Mouse (Mus musculus): Measurements from ENCODE around the gene Gm20388. TPM values are rescaled to one million over a fixed set of nuclear protein-coding genes. Genes with fewer than 3 reads are reported as not detected.
A peak's percentile ranks its signal among the peaks of the same experiment; 100 is the strongest.

The Gm20388 gene
- polyA plus RNA-seq, 1 experiment from 2014 or later: 3.6 TPM

DNA sequence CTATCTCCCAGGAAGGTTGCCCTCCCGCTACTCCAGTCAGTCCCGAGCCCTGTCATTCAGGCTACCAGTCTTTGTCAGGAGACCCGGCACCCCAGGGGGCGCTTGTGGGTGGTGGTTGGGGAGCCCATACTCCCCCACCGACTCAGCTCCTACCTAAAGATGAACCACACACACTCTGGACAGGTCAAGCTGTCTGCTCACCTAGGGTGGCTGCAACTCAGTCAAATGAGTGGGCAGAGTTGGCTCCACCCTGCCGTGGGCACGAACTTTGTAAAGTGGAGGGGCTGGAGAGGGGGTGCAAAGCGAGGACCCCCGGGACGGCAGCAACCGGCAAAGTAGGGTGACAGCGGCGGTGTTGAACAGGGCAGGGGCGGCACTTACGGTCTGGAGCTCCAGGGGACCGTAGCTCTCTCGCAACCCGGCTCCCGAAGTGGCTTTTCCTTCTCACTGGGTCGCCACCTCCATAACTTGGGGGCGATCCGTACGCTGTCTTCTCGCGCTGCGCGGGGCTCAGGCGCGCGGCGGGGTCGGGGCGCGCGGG lies 2766.9 kb downstream of the Gm20388 start:
- H3K36me3 ChIP-seq (replicated peaks): no peaks in the 10 kb centered on the region
- H3K9me3 ChIP-seq: no peaks in the 10 kb centered on the region
- H3K27ac ChIP-seq (replicated peaks): peak overlapping the region; percentile 78
- peak; percentile 38 for DNase-seq (ENCODE audit: low spot score)
- peaks cover 100% of the 10 kb centered on the region for H3K27me3 ChIP-seq (replicated peaks; ENCODE audit: low read depth, poor library complexity, severe bottlenecking)
- peaks cover 66% of the 10 kb centered on the region for H3K4me1 ChIP-seq
- peak overlapping the region; percentile 73 for H3K4me3 ChIP-seq
- WGBS: 1% methylated on average over 35 of the region's 35 CpGs

GRCm38 (mm10) chr8:122678061-122678895 lies 2767.6 kb downstream of the Gm20388 start:
- under 1% methylated on average over 122 of the region's 127 CpGs for WGBS
- peak overlapping the region; percentile 73 for H3K4me3 ChIP-seq
- H3K4me1 ChIP-seq: peaks cover 66% of the 10 kb centered on the region
- DNase-seq (ENCODE audit: low spot score): peak; percentile 85
- peaks cover 100% of the 10 kb centered on the region for H3K27me3 ChIP-seq (replicated peaks; ENCODE audit: low read depth, poor library complexity, severe bottlenecking)
- H3K9me3 ChIP-seq: no peaks in the 10 kb centered on the region
- no peaks in the 10 kb centered on the region for H3K36me3 ChIP-seq (replicated peaks)
- peak overlapping the region; percentile 78 for H3K27ac ChIP-seq (replicated peaks)

GRCm38 (mm10) chr8:122678896-122679210 lies 2768.2 kb downstream of the Gm20388 start:
- Histone ChIP-seq H3K27me3 (replicated peaks; ENCODE audit: low read depth, poor library complexity, severe bottlenecking) (peaks cover 95% of the 10 kb centered on the region), H3K9me3 (no peaks in the 10 kb centered on the region), H3K27ac (replicated peaks) (peak overlapping the region; percentile 78; the same call in 1 of the 2 replicates), H3K4me3 (peak overlapping the region; percentile 73), H3K36me3 (replicated peaks) (no peaks in the 10 kb centered on the region), H3K4me1 (peaks cover 62% of the 10 kb centered on the region)
- 2% methylated on average over 14 of the region's 14 CpGs for WGBS
- DNase-seq (ENCODE audit: low spot score): no peak

GRCm38 (mm10) chr8:122679325-122679920 lies 2768.8 kb downstream of the Gm20388 start:
- H3K4me1 ChIP-seq: peaks cover 57% of the 10 kb centered on the region
- WGBS: 23% methylated on average over 11 of the region's 11 CpGs
- peaks cover 93% of the 10 kb centered on the region for H3K27me3 ChIP-seq (replicated peaks; ENCODE audit: low read depth, poor library complexity, severe bottlenecking)
- no peaks in the 10 kb centered on the region for H3K36me3 ChIP-seq (replicated peaks)
- H3K27ac ChIP-seq (replicated peaks): no peak overlapping the region
- DNase-seq (ENCODE audit: low spot score): no peak
- H3K9me3 ChIP-seq: no peaks in the 10 kb centered on the region
- H3K4me3 ChIP-seq: no peak overlapping the region

DNA sequence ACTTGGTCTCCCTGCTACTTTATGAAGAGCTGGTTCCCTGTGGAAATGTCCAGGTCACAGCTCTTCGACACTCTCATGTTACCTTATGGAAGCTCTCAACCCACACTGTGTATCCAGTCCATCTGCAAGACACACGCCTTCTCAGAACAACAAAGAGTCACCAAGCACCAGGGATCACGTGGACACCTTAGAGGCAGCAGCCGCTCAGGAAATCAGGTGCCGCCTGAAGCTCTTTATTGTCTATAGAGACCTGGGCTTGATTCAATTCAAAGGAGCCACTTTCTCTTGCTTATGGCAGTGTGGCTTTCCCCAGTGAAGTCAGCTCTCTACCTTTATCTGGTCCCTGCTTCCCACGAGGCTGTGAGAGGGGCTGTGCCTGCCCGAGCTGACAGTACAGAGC lies 2769.5 kb downstream of the Gm20388 start:
- H3K9me3 ChIP-seq: no peaks in the 10 kb centered on the region
- H3K36me3 ChIP-seq (replicated peaks): no peaks in the 10 kb centered on the region
- DNase-seq (ENCODE audit: low spot score): no peak
- no peak overlapping the region for H3K4me3 ChIP-seq
- H3K4me1 ChIP-seq: peaks cover 52% of the 10 kb centered on the region
- 36% methylated on average over 7 of the region's 7 CpGs for WGBS
- H3K27ac ChIP-seq (replicated peaks): no peak overlapping the region
- peaks cover 93% of the 10 kb centered on the region for H3K27me3 ChIP-seq (replicated peaks; ENCODE audit: low read depth, poor library complexity, severe bottlenecking)

- no peaks in the 10 kb centered on the region for H3K36me3 ChIP-seq (replicated peaks)
- no peak overlapping the region for H3K4me3 ChIP-seq
- WGBS: 90% methylated on average over 11 of the region's 11 CpGs
- H3K4me1 ChIP-seq: peaks cover 27% of the 10 kb centered on the region
- H3K27me3 ChIP-seq (replicated peaks; ENCODE audit: low read depth, poor library complexity, severe bottlenecking): peaks cover 93% of the 10 kb centered on the region
- H3K27ac ChIP-seq (replicated peaks): no peak overlapping the region
- H3K9me3 ChIP-seq: no peaks in the 10 kb centered on the region
- no peak for DNase-seq (ENCODE audit: low spot score)
Measured at GRCm38 (mm10) chr8:122682820-122683219, 2772.2 kb downstream of the Gm20388 start.

GRCm38 (mm10) chr8:122685097-122685861 lies 2774.6 kb downstream of the Gm20388 start:
- Histone ChIP-seq H3K27me3 (replicated peaks; ENCODE audit: low read depth, poor library complexity, severe bottlenecking) (peaks cover 76% of the 10 kb centered on the region), H3K36me3 (replicated peaks) (no peaks in the 10 kb centered on the region), H3K27ac (replicated peaks) (no peak overlapping the region), H3K9me3 (no peaks in the 10 kb centered on the region), H3K4me3 (no peak overlapping the region), H3K4me1 (peaks cover 2% of the 10 kb centered on the region)
- 79% methylated on average over 19 of the region's 19 CpGs for WGBS
- no peak for DNase-seq (ENCODE audit: low spot score)

- H3K27ac ChIP-seq (replicated peaks): no peak overlapping the region
- WGBS: 74% methylated on average over 9 of the region's 9 CpGs
- H3K4me3 ChIP-seq: no peak overlapping the region
- no peaks in the 10 kb centered on the region for H3K4me1 ChIP-seq
- no peaks in the 10 kb centered on the region for H3K36me3 ChIP-seq (replicated peaks)
- DNase-seq (ENCODE audit: low spot score): no peak
- H3K27me3 ChIP-seq (replicated peaks; ENCODE audit: low read depth, poor library complexity, severe bottlenecking): peaks cover 75% of the 10 kb centered on the region
- H3K9me3 ChIP-seq: no peaks in the 10 kb centered on the region
Measured at GRCm38 (mm10) chr8:122686879-122687278, 2776.2 kb downstream of the Gm20388 start.

DNA sequence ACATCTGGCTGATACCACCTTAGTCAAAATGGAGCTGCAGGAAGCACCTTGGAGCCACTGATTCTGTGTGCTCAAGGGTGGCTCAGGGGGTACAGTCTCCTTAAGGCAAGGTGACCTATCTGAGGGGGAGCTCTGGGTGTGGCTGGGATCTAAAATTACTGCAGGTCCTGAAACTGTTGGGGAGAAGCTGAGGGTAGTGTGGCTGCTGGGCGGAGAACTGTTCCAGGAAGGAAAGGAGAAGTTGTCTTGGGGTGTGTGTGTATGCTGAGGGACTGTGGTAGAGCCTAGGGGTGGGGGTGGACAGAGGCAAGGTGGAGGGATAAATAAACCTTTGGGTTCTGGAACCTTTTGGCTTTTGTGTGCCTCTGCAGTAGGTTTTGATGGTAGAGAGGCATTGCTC lies 2778.7 kb downstream of the Gm20388 start:
- H3K9me3 ChIP-seq: no peaks in the 10 kb centered on the region
- no peak for DNase-seq (ENCODE audit: low spot score)
- peaks cover 7% of the 10 kb centered on the region for H3K4me1 ChIP-seq
- H3K27me3 ChIP-seq (replicated peaks; ENCODE audit: low read depth, poor library complexity, severe bottlenecking): peaks cover 78% of the 10 kb centered on the region
- WGBS: 93% methylated on average over 1 of the region's 1 CpGs
- H3K27ac ChIP-seq (replicated peaks): no peak overlapping the region
- H3K4me3 ChIP-seq: no peak overlapping the region
- no peaks in the 10 kb centered on the region; the same call in 1 of the 2 replicates for H3K36me3 ChIP-seq (replicated peaks)

DNA sequence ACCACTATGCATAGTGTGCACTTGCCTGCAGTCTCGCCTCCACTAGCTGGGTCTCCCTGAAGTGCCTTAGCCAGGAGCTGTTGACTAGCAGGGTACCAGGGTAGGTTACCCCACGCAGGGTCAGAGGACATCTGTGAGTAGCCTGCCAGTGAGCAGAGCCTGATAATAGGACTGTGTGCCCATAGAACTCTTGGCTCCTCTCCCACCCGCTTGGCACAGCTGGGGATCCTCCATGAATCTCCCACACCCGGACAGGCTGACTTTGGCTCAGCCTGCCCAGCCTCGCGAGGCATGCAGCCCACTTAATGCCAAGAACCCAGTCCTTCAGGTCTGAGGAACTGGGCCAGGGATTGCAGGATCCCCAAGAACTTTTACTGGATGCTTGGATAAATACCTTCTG lies 2780.4 kb downstream of the Gm20388 start:
- Histone ChIP-seq H3K27ac (replicated peaks) (no peak overlapping the region), H3K4me1 (peaks cover 25% of the 10 kb centered on the region), H3K36me3 (replicated peaks) (no peaks in the 10 kb centered on the region; the same call in 1 of the 2 replicates), H3K9me3 (no peaks in the 10 kb centered on the region), H3K4me3 (no peak overlapping the region), H3K27me3 (replicated peaks; ENCODE audit: low read depth, poor library complexity, severe bottlenecking) (peaks cover 70% of the 10 kb centered on the region)
- WGBS: 83% methylated on average over 6 of the region's 6 CpGs
- DNase-seq (ENCODE audit: low spot score): no peak

GRCm38 (mm10) chr8:122692152-122692551 lies 2781.5 kb downstream of the Gm20388 start:
- Histone ChIP-seq H3K36me3 (replicated peaks) (no peaks in the 10 kb centered on the region; the same call in 1 of the 2 replicates), H3K9me3 (no peaks in the 10 kb centered on the region), H3K27ac (replicated peaks) (no peak overlapping the region), H3K27me3 (replicated peaks; ENCODE audit: low read depth, poor library complexity, severe bottlenecking) (peaks cover 70% of the 10 kb centered on the region), H3K4me1 (peaks cover 29% of the 10 kb centered on the region), H3K4me3 (no peak overlapping the region)
- WGBS: 80% methylated on average over 8 of the region's 8 CpGs
- no peak for DNase-seq (ENCODE audit: low spot score)

DNA sequence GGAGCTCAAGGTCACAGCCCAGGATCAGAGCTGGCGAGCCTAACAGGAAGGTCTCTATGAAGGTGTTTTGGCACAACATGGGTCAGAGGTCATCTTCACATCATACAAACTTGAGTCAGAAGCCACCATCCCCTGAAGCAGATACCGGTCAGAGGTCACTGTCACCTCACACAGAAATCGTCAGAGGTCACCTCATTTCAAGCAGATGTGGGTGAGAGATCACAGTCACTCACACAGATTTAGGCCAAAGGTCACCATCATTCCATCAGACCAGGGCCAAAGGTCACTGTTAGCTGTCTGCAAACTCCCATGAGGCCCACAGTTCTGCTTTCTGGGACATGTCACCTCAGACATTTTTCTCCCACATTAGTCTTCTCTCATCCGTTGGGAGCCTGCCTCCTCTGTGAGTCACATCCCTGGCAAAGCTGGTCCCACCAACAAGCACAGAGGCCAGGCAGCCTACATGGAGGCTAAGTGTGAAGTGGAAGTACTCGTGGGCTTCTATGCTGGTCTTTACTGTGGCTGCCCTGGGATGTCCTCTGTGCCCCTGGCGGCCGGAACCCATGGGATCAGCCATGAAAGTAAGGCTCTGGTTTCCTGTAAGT lies 2784.9 kb downstream of the Gm20388 start:
- H3K4me1 ChIP-seq: peaks cover 51% of the 10 kb centered on the region
- 53% methylated on average over 7 of the region's 7 CpGs for WGBS

More for the DNA sequence above, 2784.9 kb downstream of the Gm20388 start:
- Histone ChIP-seq H3K4me3 (no peak overlapping the region), H3K36me3 (replicated peaks) (no peaks in the 10 kb centered on the region; the same call in 1 of the 2 replicates), H3K27me3 (replicated peaks; ENCODE audit: low read depth, poor library complexity, severe bottlenecking) (peaks cover 72% of the 10 kb centered on the region), H3K9me3 (no peaks in the 10 kb centered on the region), H3K27ac (replicated peaks) (no peak overlapping the region)
- DNase-seq (ENCODE audit: low spot score): no peak

Data from embryonic facial prominence, embryonic 10.5 days (tissue).